Mouse (Mus musculus): ENCODE data around the gene Prkar2b.

Gene Prkar2b

GRCm38 (mm10) chr12:32060247-32061089 is 628 bp downstream of the Prkar2b start:
- peak; percentile 36 to 55 for DNase-seq (ENCODE audit: low spot score in 2 of 2)

GRCm38 (mm10) chr12:32059707-32060106 is 1.4 kb downstream of the Prkar2b start:
- DNase-seq (ENCODE audit: low spot score in 2 of 2): peak in 1 of 2 experiments; percentile 28

GRCm38 (mm10) chr12:32059135-32059534 is 2.0 kb downstream of the Prkar2b start:
- DNase-seq (ENCODE audit: low spot score in 2 of 2): no peak

DNA sequence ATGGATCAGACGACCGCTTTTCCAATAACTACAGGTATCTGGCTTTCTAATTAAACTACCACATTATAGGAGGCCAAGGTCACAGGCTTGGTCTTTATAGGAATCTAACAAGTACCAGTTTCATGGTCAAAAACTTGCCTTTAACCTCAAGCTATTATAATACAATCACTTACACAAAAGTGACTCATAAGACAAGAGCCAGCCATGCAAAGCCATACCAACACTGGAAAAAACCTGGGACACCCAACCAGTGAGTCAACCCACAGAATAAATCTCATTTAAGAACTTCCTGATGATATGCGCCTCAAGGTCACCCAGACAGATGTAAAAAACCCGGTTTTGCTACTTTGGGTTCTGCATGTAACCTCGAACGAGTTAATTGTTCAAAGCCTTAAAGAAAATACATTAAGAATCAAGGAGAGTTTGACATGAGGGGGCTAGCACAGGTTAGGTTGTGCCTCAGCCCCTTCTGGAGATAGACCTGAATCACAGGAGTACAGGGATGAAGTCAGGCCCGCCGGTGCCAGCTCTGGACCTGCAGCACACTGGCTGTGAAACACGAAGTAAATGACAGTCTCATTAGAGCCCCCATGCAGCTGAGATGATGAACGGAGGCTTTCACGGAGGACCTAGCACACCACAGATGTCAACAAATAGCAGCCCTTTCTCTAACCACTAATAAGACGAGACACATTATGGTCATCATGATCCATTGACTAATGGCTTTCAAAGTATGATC is 3.5 kb downstream of the Prkar2b start:
- no peak for DNase-seq (ENCODE audit: low spot score in 2 of 2)

DNA sequence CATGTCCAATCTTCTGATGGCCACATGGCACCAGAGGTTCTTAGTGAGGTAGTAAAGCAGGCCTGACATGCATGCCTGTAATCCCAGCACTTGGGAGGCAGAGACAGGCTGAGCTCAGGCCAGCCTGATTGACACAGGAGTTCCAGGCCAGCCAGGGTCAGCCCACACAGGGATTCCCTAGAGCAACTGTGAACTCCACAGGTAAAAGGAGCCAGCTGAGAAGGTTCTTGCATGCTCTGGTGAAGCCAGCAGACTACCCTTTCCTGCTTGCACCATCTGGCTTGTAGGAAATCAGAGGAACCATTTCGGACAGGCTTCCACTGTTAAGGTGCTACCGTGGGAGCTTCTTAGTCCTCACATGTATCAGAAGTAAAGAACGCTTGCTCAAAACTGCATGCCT is 5.3 kb downstream of the Prkar2b start:
- no peak for DNase-seq (ENCODE audit: low spot score in 2 of 2)

- no peak for DNase-seq (ENCODE audit: low spot score in 2 of 2)
Measured at GRCm38 (mm10) chr12:32054476-32055166, 6.5 kb downstream of the Prkar2b start.

GRCm38 (mm10) chr12:32053637-32054366 is 7.3 kb downstream of the Prkar2b start:
- DNase-seq (ENCODE audit: low spot score in 2 of 2): no peak

GRCm38 (mm10) chr12:32052882-32053281 is 8.2 kb downstream of the Prkar2b start:
- no peak for DNase-seq (ENCODE audit: low spot score in 2 of 2)

DNA sequence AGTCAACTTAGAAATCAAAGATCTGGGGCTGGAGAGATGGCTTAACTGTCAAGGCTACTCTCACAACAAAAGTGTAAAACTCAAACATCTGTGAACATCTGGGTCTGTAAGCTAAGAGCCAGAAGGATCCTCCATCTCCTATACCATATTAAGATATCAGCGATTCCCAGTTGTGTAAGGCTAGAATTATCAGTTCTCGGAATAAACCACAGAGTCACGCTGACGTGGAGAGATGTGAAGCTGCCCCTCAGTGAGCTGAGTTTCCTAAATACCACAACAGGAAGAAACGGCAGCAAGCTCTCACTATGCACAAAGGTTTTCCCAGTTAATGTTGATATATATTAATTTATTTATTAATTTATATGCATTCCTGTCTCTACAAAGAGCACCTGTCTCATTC is 10.9 kb downstream of the Prkar2b start:
- DNase-seq (ENCODE audit: low spot score in 2 of 2): no peak

GRCm38 (mm10) chr12:32045566-32046330 is 15.3 kb downstream of the Prkar2b start:
- no peak for DNase-seq (ENCODE audit: low spot score in 2 of 2)

DNA sequence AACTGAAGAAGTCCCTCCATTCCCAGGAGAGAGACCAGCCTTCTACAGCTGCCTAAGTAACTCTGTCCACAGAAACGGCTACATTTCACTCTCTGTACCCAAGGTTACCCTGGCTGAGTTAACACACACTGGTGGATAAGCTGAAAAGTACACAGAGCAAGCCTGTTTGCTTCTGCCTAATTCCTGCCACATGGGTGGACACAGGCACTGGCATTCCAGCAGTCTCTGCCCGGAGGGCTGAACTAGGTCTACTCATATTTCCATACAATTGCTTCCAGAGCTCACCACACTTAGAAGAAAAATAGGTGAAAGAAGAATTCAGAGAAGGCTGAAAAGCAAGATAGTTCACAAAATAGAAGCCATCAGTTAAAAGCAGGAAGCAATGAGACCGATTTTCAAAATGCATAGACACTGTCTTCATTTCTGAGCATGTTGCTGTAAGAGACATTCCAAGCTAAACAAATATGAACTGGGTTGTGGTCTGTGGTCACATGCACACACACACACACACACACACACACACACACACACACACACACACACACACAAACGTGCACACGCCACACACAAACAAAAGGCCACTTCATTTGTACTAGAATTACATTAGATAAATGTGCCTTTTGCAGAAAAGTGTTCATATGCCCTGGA is 16.5 kb downstream of the Prkar2b start:
- no peak for DNase-seq (ENCODE audit: low spot score in 2 of 2)

DNA sequence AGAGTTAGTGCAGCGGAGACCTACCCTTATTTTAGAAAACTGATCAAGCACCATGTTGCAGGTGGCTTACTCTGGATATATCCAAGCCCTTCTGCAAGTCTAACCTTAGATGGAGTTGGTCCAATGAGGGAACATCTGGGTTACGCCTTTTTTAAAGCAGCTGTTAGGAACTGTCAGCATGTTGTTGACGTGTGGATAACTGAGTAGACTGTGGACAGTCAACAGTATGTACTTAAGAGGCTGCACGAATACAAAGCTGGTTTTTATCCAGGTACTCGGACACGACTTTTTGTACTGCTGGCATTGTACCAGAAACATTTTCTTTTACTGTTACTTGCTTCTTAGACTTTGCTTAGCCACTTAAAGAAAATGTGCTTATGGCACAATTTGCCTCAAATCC is 27.6 kb downstream of the Prkar2b start:
- DNase-seq (ENCODE audit: low spot score in 2 of 2): no peak

GRCm38 (mm10) chr12:32032917-32033316 is 28.2 kb downstream of the Prkar2b start:
- DNase-seq (ENCODE audit: low spot score in 2 of 2): no peak

GRCm38 (mm10) chr12:32018376-32018750 is 42.7 kb downstream of the Prkar2b start:
- DNase-seq (ENCODE audit: low spot score in 2 of 2): no peak

- no peak for DNase-seq (ENCODE audit: low spot score in 2 of 2)
Measured at GRCm38 (mm10) chr12:32017636-32018375, 43.3 kb downstream of the Prkar2b start.

GRCm38 (mm10) chr12:32016472-32016871 is 44.6 kb downstream of the Prkar2b start:
- no peak for DNase-seq (ENCODE audit: low spot score in 2 of 2)

GRCm38 (mm10) chr12:32015268-32015769 is 45.8 kb downstream of the Prkar2b start:
- DNase-seq (ENCODE audit: low spot score in 2 of 2): peak in 1 of 2 experiments; percentile 65

- no peak for DNase-seq (ENCODE audit: low spot score in 2 of 2)
Measured at GRCm38 (mm10) chr12:32014811-32015210, 46.3 kb downstream of the Prkar2b start.

DNA sequence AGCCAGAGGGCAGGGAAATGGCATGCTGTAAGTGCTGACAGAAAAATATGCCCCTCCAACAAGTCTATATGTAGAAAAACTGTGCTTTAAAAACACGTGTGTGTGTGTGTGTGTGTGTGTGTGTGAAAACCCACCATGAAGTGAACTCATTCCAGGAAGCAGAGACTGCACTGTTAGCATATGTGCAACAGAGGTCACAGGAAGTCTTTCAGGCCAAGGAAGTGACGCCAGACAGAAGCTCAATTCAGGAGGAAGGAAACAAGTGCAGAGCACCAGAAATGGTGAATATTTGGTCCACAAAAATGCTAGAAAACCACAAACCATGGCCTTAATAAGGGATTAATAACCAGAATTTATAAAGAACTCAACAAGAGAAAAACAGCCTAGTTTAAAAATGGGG is 48.9 kb downstream of the Prkar2b start:
- DNase-seq (ENCODE audit: low spot score in 2 of 2): no peak

DNA sequence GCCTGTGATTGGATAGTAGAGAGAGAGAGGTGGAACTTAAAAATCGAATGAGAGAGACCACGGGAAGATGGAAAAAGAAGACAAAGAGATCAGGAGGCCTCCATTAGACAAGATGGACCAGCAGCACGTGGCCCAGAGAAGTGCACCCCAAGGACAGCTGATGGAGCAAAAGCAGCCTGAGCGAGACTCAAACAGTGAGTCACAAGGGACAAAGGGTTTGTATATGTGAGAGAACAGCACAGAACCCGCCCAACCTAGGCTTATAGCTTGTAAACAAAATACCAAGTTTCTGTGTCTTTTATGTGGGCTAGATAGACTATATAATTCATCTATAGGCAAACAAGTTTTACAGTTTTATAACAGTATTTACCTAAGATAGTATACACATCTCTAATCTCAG is 50.0 kb downstream of the Prkar2b start:
- DNase-seq (ENCODE audit: low spot score in 2 of 2): no peak
